Mouse (Mus musculus) bone marrow macrophage, adult 2 months (primary cell): ENCODE results near the gene Tspan18.

ENCODE experiments used
- CTCF ChIP-seq: IDR thresholded peaks from 2 replicates; pipeline ENCODE4 v1.5.1; 2012; ENCODE audit warnings: low read depth, mild to moderate bottlenecking, low read length, moderate library complexity
- POLR2A ChIP-seq: IDR thresholded peaks from 2 replicates; pipeline ENCODE4 v1.6.1; 2012; ENCODE audit warnings: mild to moderate bottlenecking, low read depth, low read length, borderline replicate concordance

- no peak for TF ChIP-seq CTCF
- TF ChIP-seq POLR2A, result no peak
Observed at GRCm38 (mm10) chr2:93320267-93320666, 14.0 kb downstream of the Tspan18 start.
